Mouse (Mus musculus): Measurements from ENCODE around the gene Gas7. TPM values are rescaled to one million over a fixed set of nuclear protein-coding genes. Genes with fewer than 3 reads are reported as not detected.

Gene Gas7
- polyA plus RNA-seq, 1 experiment, result 14.3 TPM

DNA sequence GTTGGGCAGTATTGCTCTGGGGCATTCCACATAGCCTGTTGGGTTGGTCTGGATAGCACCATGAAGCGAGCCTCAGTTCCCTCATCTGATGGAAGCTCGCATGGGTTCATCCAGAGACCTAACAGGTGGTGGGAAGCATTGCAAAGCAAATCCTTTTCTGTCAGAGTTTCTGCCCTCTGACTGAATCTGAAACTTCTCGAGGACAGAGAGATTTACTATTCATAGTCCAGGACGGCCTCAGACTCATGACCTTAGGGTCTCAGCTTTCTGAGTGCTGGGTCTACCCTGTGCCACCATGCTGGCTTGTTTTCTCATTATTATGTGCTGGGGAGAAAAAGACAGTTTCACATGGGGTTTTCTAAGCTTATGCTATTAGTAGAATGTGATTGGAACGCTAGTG, 122.2 kb downstream of the Gas7 start:
- TF ChIP-seq POLR2A (IDR thresholded peaks at IDR 0.05; ENCODE audit: borderline replicate concordance, extremely low read depth, low read depth, low read length) (no peak), CTCF (IDR thresholded peaks at IDR 0.05; ENCODE audit: insufficient read depth, low read length) (no peak)
- WGBS, result 77% methylated on average over 5 of the region's 5 CpGs
- Histone ChIP-seq H3K4me1 (ENCODE audit: control insufficient read depth, insufficient read depth, low read length) (peaks cover 2% of the 10 kb centered on the region; the same call in 1 of the 2 replicates), H3K4me3 (replicated peaks; ENCODE audit: extremely low read depth, low read depth, low read length) (no peak overlapping the region)
- no peak for DNase-seq

DNA sequence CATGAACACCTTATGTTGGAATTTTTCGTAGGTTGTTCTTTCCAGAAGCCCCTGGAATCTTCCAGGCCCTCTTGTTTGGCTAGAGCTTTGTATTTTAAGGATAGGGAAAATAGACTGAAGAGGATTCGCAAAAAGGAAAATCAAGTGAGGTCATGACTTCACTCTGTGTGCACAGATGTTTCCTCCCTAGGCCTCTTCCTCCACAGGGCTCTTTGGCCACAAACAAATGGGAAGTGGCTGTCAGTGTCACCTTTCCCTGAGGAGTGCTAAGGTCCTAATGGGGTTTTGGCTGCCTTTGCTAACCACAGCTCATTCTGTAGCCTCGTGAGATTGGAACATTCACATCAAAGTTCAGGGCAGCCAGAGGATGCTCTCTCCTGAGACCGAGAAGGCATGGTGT, 122.8 kb downstream of the Gas7 start:
- no peak for DNase-seq
- Histone ChIP-seq H3K4me1 (ENCODE audit: control insufficient read depth, insufficient read depth, low read length) (peaks cover 2% of the 10 kb centered on the region; the same call in 1 of the 2 replicates), H3K4me3 (replicated peaks; ENCODE audit: extremely low read depth, low read depth, low read length) (no peak overlapping the region)
- WGBS, result 55% methylated on average over 4 of the region's 4 CpGs
- no peak for TF ChIP-seq POLR2A (IDR thresholded peaks at IDR 0.05; ENCODE audit: borderline replicate concordance, extremely low read depth, low read depth, low read length)
- TF ChIP-seq CTCF (IDR thresholded peaks at IDR 0.05; ENCODE audit: insufficient read depth, low read length), result no peak

DNA sequence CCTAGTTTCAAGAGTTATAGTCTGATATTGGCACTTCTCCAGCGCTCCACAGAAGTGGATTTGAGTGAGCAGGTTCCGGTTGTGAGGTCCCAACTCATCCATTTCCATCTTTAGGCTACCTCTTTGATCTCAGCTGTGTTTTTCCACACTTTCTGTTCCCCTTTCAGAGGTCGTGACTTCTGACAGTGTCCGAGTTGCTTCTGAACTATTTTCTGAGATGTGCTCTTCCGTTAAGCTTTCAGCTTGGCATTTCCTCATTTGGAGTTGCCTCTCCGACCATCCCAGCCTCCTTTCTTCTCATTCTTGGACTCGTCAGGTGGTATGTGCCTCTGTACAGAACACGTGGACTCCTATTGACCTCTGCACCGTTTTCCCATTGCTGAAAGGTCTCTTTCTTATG, 123.9 kb downstream of the Gas7 start:
- DNase-seq, result no peak
- Histone ChIP-seq H3K4me3 (replicated peaks; ENCODE audit: extremely low read depth, low read depth, low read length) (no peak overlapping the region), H3K4me1 (ENCODE audit: control insufficient read depth, insufficient read depth, low read length) (peaks cover 2% of the 10 kb centered on the region; the same call in 1 of the 2 replicates)
- TF ChIP-seq POLR2A (IDR thresholded peaks at IDR 0.05; ENCODE audit: borderline replicate concordance, extremely low read depth, low read depth, low read length) (no peak), CTCF (IDR thresholded peaks at IDR 0.05; ENCODE audit: insufficient read depth, low read length) (no peak)
- 63% methylated on average over 9 of the region's 9 CpGs for WGBS

DNA sequence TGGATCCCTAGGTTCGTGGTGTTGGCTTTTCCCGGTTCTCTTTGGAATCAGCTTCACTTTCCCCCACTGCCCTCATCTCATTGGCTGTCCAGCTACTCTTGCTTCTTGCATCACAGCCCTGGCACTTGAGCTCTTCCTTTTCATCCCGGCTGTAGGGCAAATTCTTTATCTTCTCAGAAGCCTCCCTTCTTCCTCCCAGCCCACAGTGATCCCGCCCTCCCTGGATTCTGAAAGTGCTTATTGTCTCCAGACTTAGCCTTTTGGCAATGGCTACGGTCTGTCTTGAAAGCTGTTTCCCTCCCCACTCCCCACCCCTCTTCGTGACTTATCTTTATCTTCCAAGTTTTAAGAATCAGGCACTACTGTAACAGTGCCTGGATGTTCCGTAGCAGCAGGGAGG, 126.3 kb downstream of the Gas7 start:
- no peak overlapping the region for H3K4me3 ChIP-seq (replicated peaks; ENCODE audit: extremely low read depth, low read depth, low read length)
- 58% methylated on average over 7 of the region's 7 CpGs for WGBS
- TF ChIP-seq CTCF (IDR thresholded peaks at IDR 0.05; ENCODE audit: insufficient read depth, low read length) (no peak), POLR2A (IDR thresholded peaks at IDR 0.05; ENCODE audit: borderline replicate concordance, extremely low read depth, low read depth, low read length) (no peak)
- no peaks in the 10 kb centered on the region for H3K4me1 ChIP-seq (ENCODE audit: control insufficient read depth, insufficient read depth, low read length)
- no peak for DNase-seq

DNA sequence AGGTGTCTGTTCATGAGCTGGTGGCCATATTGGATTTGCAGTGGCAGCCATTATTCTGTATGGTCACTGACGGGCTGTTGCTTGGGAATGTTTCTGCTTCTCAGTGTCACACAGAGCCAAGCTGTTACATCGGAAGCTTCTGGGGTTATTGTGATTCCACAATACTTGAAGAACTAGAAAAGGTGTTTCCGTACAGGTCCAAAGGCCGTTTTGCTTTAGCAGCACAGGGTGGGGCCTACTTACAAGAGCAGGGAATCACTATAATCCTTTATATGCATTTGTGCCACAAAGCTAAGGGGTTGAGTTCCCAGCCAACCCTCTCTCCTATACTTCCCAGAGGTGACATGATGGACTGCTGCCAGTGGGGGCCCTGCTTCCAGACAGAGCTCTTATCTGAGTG, 127.3 kb downstream of the Gas7 start:
- no peak for DNase-seq
- TF ChIP-seq CTCF (IDR thresholded peaks at IDR 0.05; ENCODE audit: insufficient read depth, low read length) (no peak), POLR2A (IDR thresholded peaks at IDR 0.05; ENCODE audit: borderline replicate concordance, extremely low read depth, low read depth, low read length) (no peak)
- Histone ChIP-seq H3K4me3 (replicated peaks; ENCODE audit: extremely low read depth, low read depth, low read length) (no peak overlapping the region), H3K4me1 (ENCODE audit: control insufficient read depth, insufficient read depth, low read length) (no peaks in the 10 kb centered on the region; the same call in 1 of the 2 replicates)
- WGBS, result 92% methylated on average over 4 of the region's 4 CpGs

DNA sequence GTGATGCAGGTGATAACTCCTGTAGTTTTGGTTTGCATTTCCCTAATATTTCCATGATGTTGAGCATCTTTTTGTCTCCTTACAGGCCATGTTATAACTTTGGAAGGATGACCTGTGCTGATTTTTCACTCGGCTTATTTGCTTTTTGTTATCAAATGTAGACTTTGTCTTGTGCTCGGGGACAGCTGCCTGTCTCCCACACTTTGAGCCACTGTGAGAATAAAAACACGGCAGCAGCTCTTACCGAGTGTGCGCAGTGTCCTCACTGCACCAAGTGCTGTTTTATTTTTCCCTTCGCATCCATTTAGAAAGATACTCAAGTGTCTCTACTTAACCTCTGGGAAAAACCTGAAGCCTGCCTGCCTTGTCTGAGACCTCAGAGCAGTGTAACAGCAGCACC, 129.8 kb downstream of the Gas7 start:
- no peak for DNase-seq
- Histone ChIP-seq H3K4me1 (ENCODE audit: control insufficient read depth, insufficient read depth, low read length) (no peaks in the 10 kb centered on the region; the same call in 1 of the 2 replicates), H3K4me3 (replicated peaks; ENCODE audit: extremely low read depth, low read depth, low read length) (no peak overlapping the region)
- WGBS, result 86% methylated on average over 6 of the region's 6 CpGs
- TF ChIP-seq CTCF (IDR thresholded peaks at IDR 0.05; ENCODE audit: insufficient read depth, low read length), result no peak
- no peak for TF ChIP-seq POLR2A (IDR thresholded peaks at IDR 0.05; ENCODE audit: borderline replicate concordance, extremely low read depth, low read depth, low read length)

DNA sequence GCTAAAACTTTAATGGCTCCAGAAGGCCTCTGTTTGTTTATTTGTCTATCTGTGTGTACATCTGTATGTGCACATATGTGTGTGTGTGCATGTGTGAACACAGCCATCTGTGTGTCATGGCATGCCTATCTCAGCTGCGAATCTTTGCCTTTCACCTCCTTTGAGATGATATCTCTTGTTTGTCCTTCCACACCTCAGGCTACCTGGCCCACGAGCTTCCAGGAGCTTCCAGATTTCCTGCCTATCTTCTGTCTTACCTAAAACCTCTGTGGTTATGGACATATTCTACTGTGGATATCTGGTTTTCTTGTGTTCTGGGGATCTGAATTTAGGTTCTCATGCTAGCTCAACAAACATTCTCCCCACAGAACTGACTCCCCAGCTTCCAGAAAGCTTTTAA, 130.4 kb downstream of the Gas7 start:
- H3K4me3 ChIP-seq (replicated peaks; ENCODE audit: extremely low read depth, low read depth, low read length), result no peak overlapping the region
- TF ChIP-seq CTCF (IDR thresholded peaks at IDR 0.05; ENCODE audit: insufficient read depth, low read length) (no peak), POLR2A (IDR thresholded peaks at IDR 0.05; ENCODE audit: borderline replicate concordance, extremely low read depth, low read depth, low read length) (no peak)
- WGBS, result 87% methylated on average over 2 of the region's 2 CpGs

DNA sequence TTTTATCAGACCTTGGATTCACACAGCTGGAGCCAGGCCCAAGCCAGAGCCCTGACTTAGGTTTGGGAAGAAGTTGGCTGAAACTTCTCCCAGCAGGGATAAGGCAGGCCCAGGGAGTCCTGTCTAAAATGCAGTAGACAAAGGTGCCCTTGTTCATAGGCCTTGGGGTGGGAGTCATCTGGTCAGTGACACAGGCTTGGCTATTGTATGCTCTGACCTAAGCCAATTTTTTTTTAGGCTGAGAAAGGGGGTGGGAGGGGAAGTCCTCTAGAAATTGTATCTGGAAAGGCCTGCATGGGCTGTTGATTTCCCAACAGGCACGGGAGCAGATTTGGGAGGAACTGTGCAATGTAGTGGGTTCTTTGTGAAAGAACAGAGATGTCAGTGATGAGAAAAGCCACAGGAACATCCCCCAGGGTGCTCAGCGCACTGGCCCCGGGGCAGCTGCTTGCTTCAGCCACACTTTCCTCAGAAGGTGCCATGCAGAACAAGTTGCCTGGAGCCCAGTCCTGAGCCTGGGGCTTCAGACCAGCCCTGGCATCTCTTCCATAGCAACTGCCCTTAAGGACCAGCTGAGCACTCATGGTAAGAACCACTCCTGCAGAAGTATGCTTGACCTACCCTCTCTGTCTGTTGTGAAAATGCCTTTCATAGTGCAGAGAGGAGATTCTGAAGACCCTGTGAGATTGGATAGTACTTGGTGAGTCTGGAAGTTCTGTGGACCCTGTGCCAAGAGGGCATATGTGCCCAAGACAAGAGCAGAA, 131.2 kb downstream of the Gas7 start:
- Histone ChIP-seq H3K4me3 (replicated peaks; ENCODE audit: extremely low read depth, low read depth, low read length) (no peak overlapping the region), H3K4me1 (ENCODE audit: control insufficient read depth, insufficient read depth, low read length) (no peaks in the 10 kb centered on the region; the same call in 1 of the 2 replicates)
- whole genome bisulfite sequencing, result 43% methylated on average over 3 of the region's 3 CpGs
- TF ChIP-seq POLR2A (IDR thresholded peaks at IDR 0.05; ENCODE audit: borderline replicate concordance, extremely low read depth, low read depth, low read length) (no peak), CTCF (IDR thresholded peaks at IDR 0.05; ENCODE audit: insufficient read depth, low read length) (no peak)
- peak; percentile 47 for DNase-seq

More for the DNA sequence above, 130.4 kb downstream of the Gas7 start:
- no peak for DNase-seq
- H3K4me1 ChIP-seq (ENCODE audit: control insufficient read depth, insufficient read depth, low read length), result no peaks in the 10 kb centered on the region; the same call in 1 of the 2 replicates

DNA sequence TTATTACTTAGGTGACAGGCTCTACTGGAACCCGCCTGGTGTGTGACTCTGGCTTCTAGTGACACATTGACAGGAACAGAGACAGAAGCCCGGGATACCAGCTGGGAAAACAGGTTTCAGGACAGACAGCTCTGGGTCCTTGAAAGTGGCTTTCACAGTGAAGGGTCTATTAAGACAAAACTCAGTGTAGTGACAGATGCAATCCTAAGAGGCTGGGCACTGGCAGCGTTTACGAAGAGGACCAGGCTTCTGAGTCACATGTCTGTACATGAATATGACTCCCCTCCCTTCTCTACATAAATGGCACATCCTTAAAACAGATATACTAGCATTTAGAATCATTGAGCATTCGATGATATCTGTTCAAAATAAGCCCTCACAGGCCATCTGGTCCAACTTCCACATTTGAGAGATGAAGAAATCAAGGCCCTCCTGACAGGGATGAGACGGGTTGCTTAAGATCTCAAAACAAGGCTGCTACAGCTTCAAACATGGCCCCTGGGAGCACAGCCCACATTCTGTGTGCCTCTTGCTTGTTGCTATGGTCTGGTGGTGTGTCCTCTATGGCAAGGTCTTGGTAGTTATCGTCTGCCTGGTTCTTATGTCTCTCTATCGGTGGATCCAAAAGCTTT, 133.1 kb downstream of the Gas7 start:
- 67% methylated on average over 8 of the region's 8 CpGs for WGBS
- no peak for TF ChIP-seq POLR2A (IDR thresholded peaks at IDR 0.05; ENCODE audit: borderline replicate concordance, extremely low read depth, low read depth, low read length)
- no peak for TF ChIP-seq CTCF (IDR thresholded peaks at IDR 0.05; ENCODE audit: insufficient read depth, low read length)
- Histone ChIP-seq H3K4me3 (replicated peaks; ENCODE audit: extremely low read depth, low read depth, low read length) (no peak overlapping the region), H3K4me1 (ENCODE audit: control insufficient read depth, insufficient read depth, low read length) (no peaks in the 10 kb centered on the region; the same call in 1 of the 2 replicates)
- no peak for DNase-seq

Data from lung, adult 2 months (tissue).